Mouse (Mus musculus): ENCODE results near the gene Slc44a5.

The Slc44a5 gene

DNA sequence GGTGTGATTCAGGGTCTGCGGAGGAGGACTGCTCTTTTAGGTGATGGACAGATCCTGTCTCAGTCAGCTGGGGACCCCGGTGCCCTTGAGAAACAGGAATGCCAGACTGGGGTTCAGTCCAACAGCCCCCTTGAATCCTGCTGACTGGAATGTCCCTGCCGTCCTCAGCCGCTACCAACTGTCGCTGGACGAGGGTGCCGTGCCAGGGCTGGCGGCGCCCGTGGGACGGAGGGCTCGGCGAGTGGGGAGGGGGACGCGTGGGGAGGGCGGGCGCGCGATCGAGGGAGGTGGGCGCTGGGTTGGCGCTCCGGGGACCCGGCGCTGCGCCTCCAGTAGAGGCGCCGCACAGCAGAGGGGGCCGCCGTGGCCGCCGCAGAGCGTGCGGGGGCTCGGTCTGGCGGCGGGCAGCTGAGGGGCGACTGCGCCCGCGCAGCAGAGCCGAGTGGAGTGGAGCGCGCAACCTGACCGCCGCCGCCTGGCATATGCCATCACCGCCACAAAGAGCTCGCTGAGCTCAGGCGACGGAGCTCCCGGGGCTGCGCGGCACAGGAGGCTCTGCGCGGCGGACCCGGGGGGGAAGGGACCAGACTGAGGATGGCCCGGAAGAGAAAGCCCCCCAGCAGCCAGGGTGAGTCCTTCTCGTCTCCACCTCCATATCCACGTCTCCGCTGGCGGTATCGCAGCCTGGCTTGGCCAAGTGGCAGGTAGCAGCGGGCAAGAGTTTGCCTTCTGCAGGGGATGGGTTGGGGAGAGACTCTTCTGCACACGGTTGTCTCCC, at the start of gene Slc44a5:
TSS of gene Slc44a5 (plus strand) at position 266 of the 778 bp plus-strand sequence.
- peak; percentile 87 for ATAC-seq (ENCODE audit: low TSS enrichment)

DNA sequence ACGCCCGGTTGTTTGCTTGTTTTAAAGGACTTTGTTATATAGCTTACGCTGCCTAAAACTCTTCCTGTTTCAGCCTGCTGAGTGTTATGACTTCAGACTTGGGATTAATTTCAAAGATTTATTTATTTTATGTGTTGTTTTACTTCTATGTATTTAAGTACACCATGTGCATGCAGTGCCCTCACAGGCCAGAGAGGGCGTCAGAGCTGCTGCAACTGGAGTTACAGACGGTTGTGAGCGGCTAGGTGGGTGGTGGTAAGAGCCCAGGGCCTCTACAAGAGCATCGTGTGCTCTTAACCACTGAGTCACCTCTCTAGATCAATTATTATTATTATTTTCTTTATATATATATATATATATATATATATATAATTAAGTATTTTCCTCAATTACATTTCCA, 46.9 kb upstream of the Slc44a5 start:
- ATAC-seq (ENCODE audit: low TSS enrichment): no peak

GRCm38 (mm10) chr3:153929526-153929925, 43.7 kb upstream of the Slc44a5 start:
- peak; percentile 38; the same call in 1 of the 2 replicates for ATAC-seq (ENCODE audit: low TSS enrichment)

GRCm38 (mm10) chr3:153932461-153932860, 40.8 kb upstream of the Slc44a5 start:
- ATAC-seq (ENCODE audit: low TSS enrichment): no peak

DNA sequence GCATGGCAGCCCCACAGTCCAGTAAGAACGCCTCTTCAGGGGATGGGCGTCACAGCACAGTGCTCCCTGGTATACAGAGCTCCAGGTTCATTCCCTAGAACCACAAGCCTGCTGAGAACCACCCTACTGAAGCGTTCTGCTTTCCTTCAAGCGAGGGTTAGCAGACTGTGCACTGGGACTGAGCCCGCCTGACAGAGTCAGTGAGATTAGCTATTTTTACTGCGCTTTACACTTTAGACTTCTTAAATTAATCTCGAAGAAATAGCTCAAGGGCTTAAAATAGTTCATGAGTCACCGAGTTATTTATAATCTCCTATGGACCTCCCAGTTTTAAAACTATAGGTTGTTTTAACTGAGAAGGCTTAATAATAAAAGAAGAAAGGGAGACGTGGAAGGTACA, 37.4 kb upstream of the Slc44a5 start:
- peak; percentile 73 for ATAC-seq (ENCODE audit: low TSS enrichment)

DNA sequence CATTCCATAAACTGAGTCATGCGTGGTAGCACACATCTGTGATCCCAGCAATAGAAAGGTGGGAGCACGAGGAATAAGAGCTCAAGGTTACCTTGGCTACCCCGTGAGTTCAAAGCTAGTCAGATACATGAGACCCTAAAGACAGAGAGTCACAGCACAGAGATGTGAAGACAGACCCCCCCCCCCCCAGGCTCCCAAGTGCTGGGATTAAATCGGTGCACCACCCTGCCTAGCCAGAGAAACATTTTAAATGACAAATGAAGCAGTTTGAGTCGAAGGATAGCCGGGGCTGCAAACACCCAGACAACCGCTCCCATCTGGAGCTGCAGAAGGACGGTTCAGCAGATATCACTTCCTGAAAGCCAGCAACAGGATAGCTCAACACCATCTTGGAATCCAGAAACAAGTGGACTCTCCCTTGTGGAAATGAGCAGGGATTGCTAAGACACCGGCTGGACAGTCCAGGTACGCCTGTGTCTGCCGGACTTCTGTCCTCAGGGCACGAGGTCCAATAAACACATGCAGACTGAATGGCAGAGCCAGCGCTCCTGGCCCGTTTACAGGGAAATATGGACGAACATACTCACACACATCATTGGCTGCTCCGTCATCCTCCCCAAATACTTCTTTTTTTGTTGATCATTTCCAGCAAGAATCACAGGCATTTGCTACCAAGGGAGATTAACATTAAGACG, 36.0 kb upstream of the Slc44a5 start:
- no peak for ATAC-seq (ENCODE audit: low TSS enrichment)

GRCm38 (mm10) chr3:153940021-153940420, 33.2 kb upstream of the Slc44a5 start:
- no peak for ATAC-seq (ENCODE audit: low TSS enrichment)

DNA sequence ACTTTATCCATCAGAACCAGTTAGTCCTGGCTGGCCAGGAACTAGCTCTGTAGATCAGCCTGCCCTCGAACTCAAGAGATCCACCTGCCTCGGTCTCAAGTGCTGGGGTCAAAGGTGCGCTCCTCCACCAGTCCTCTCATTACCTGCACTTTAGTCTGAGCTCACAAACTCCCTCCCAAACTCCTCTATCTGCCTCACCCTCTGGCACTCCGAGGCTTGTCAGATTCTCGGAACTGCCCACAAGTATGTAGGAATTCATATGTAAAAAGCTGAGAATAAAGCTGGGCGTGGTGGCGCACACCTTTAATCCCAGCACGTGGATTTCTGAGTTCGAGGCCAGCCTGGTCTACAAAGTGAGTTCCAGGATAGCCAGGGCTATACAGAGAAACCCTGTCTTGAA, 32.8 kb upstream of the Slc44a5 start:
- ATAC-seq (ENCODE audit: low TSS enrichment): no peak

- no peak for ATAC-seq (ENCODE audit: low TSS enrichment)
Measured at GRCm38 (mm10) chr3:153941613-153942012, 31.6 kb upstream of the Slc44a5 start.

DNA sequence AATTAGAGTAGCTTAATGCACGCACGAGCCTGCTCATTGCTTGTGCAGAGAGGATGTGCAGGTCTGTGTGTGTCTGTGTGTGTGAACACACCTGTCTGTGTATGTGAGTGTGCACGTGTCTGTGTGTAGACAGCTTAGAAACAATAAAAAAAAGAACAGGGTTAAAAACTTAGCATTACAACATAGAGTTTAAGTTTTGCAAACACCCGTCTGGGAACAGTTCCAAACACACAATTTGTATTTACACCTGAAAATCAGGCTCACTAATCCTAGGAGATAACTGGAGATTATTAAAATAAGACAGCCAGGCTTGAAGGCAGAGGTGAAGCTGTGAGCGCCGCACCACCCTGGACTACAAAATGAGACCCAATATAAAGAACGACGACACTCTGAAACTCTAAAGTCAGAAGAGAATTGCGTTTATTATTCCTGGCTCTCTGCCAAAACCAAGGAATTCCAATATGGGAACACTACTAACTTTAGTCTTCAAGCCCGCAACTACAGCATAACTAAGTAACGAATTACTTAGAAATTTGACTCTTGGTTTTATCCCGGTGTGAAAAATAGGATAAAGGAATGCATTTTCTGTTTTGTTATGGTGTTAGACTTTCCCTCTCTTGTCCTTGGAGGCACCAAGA, 30.1 kb upstream of the Slc44a5 start:
- no peak for ATAC-seq (ENCODE audit: low TSS enrichment)

- peak; percentile 62 for ATAC-seq (ENCODE audit: low TSS enrichment)
Measured at GRCm38 (mm10) chr3:153943901-153944334, 29.3 kb upstream of the Slc44a5 start.

DNA sequence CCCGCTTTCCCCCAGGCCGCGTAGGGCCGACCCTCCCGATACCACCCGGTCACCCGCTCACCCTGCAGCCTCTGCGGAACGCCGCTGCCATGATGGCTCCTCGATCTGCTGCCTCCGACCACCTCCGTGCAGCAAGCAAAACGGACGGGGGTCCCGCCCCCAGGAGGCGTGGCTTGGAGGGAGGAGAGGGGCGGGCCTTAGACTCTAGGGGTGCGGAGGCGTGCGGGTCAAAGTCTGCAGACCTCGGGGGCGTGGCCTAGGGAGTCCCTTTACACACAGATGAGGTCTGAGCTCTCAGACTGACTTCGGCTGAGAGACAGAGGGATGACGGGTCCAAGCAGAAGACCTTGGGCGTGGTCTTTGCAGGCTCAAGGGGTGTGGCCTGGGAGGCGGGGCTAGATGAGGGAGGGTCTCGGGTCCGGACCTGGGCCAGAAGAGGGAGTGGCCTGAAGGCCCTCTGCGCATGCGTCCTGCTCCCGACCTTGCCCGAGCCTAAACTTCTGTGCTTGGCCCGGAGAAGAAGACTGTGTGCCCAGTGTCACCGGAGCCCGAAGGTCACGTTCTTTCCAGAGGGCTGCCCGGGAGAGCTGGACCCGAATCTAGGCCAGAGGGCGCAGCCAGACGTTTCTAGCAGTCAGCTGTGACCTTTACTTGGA, 28.8 kb upstream of the Slc44a5 start, which contains the start of gene Acadm:
TSS of gene Acadm (minus strand) at position 298 of the 656 bp plus-strand sequence.
- ATAC-seq (ENCODE audit: low TSS enrichment): peak; percentile 86

DNA sequence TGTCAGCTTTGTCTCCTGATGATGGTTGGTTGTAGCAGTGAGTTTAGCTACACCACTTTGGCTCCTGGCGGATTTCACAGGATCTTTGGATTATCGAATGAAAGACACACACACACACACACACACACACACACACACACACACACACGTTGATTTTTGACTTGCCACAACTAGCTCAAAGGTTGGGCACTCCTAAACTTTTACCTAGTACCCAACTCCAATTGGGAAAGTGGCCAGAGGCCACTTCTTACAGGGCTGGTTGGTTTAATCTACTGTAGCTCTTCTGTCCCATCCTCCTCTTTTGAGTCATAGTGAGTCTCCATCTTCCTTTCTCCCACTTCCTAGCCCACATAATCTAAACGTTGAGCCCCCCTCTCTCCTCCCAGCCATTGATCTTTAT, 26.0 kb upstream of the Slc44a5 start:
- ATAC-seq (ENCODE audit: low TSS enrichment): no peak

GRCm38 (mm10) chr3:153948176-153948575, 25.1 kb upstream of the Slc44a5 start:
- no peak for ATAC-seq (ENCODE audit: low TSS enrichment)

DNA sequence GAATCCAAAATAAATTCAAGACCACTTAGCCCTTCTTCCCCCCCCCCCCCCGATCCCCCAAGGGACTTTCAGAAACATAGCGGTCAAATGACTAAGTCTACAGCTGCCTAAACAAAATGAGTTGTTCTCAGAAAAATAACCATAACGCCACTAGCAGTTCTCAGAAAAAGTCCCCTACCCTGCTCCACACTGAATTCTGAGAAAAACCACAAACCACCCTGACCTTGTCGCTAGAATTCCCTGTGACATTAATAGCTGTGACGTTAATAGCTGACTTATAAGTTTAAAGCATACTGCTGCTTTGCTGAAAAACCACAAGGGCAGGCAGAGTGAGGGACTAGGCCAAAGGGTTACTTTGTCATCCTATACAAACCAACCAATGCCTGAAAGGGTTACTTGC, 15.3 kb upstream of the Slc44a5 start:
- no peak for ATAC-seq (ENCODE audit: low TSS enrichment)

DNA sequence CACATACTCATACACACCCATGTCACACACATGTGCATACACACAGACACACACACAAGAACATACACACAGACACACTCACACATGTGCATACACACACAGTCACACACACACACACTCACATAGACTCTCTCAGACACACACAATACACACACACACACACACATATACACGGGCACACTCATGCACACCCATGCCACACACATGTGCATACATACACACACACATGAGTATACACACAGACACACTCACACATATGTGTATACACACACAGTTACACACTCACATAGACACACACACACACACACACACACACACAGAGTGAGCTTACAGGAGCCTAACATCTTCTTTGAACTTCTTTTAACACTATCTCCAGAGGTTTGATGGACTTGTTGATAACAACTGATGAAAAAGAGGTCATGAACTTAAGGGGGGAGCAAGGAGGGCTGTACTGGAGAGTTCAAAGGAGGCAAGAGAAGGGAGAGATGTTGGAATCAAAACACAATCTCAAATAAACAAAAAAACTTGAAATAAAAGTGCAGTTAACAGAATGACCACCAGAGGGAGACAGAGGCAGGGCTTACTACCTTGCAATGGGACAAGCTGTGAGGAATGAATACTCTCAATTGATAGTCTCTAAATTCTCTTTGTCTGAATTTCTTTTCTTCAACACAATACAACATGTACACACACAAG, 14.1 kb upstream of the Slc44a5 start:
- ATAC-seq (ENCODE audit: low TSS enrichment): peak; percentile 53; the same call in 1 of the 2 replicates

GRCm38 (mm10) chr3:153959731-153960207, 13.5 kb upstream of the Slc44a5 start:
- 0 out of 2 replicates have a peak, but pooled peaks have one; percentile 6 for ATAC-seq (ENCODE audit: low TSS enrichment)

- ATAC-seq (ENCODE audit: low TSS enrichment): no peak
Measured at GRCm38 (mm10) chr3:153960884-153961283, 12.4 kb upstream of the Slc44a5 start.

DNA sequence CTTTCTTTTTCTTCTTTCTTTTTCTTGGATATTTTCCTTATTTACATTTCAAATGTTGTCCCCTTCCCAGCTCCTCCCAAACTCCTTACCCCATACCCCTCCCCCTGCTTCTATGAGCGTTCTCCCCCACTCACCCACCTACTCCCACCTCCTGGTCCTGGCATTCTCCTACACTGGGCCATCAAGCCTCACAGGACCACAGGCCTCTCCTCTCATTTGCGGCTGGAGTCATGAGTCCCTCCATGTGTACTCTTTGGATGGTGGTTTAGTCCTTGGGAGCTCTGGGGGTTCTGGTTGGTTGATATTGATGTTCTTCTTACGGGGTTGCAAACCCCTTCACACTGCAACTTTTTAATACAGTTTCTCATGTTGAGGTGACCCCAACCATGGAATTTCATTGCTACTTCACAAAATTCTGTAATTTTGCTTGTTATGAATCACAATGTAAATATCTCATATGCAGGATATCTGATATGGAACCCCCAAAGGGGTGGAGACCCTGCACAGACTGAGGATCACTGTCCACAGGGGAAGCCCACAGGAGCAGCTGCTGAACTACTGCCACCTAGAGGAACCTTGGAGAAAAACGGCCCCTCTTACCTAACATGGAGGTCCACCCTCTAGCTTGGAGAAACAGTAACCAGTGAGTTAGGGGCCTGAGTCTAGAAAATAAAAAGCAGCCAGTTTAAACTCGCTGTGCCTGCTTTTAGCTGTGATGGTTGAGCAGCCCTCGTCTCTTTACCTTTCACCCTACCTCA, 11.4 kb upstream of the Slc44a5 start:
- peak; percentile 66; the same call in 1 of the 2 replicates for ATAC-seq (ENCODE audit: low TSS enrichment)

DNA sequence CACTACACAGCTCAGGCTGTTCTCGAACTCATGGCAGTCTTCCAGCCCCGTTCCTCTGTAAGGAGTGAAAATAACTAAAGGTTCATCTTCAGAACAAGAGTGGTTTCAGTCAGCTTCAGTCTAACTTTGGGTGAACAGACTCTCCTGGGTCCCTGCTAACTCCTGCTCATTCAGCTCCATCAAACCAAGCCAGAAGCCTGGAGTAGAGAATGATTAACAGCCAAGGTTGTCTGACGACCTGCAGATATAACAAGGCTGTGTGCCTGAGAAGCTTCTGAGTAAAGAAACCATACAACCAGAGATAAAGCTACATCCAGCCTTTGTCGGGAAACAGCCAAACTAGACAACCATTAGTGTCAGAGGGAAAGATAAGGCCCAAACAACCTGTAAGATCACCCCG, 5.8 kb upstream of the Slc44a5 start:
- ATAC-seq (ENCODE audit: low TSS enrichment): no peak
